Mouse (Mus musculus) midbrain, postnatal 0 days (tissue): ENCODE data around the gene Doc2a. TPM values are rescaled to one million over a fixed set of nuclear protein-coding genes. Genes with fewer than 3 reads are reported as not detected.

Source experiments
- ATAC-seq: fragments of 200-750 bp; cut with Nextera tagmentation; 2 replicates; pipeline ENCODE4 v1.8.0; 2017; ENCODE audit warnings: moderate number of reproducible peaks, mild to moderate bottlenecking, moderate TSS enrichment, moderate library complexity; ENCODE audit not compliant: low FRiP score
- DNase-seq: peaks from one replicate; pipeline ENCODE4 v3.0.0-alpha.2; 2015; ENCODE audit warnings: low spot score
- H3K27ac ChIP-seq: fragments of 300-500 bp; sonication (generic); 2 replicates; pipeline ENCODE4 v1.5.1; 2014; ENCODE audit warnings: low read depth, mild to moderate bottlenecking, low read length, mixed read lengths
- H3K27me3 ChIP-seq: fragments of 300-500 bp; sonication (generic); 2 replicates; pipeline ENCODE4 v1.6.1; 2014; ENCODE audit warnings: low read length, control low read depth, mixed read lengths; ENCODE audit not compliant: insufficient read depth
- H3K36me3 ChIP-seq: fragments of 300-500 bp; sonication (generic); 2 replicates; pipeline ENCODE4 v1.6.1; 2014; ENCODE audit warnings: low read length, control low read depth, mixed read lengths; ENCODE audit not compliant: insufficient read depth
- H3K4me1 ChIP-seq: fragments of 300-500 bp; sonication (generic); 2 replicates; pipeline ENCODE4 v1.6.1; 2014; ENCODE audit warnings: mild to moderate bottlenecking, control low read depth, antibody characterized with exemption, low read length, mixed read lengths; ENCODE audit not compliant: insufficient read depth
- H3K4me2 ChIP-seq: fragments of 300-500 bp; sonication (generic); 2 replicates; pipeline ENCODE4 v1.6.1; 2014; ENCODE audit warnings: low read depth, mild to moderate bottlenecking, low read length, mixed read lengths; ENCODE audit not compliant: poor library complexity, severe bottlenecking
- H3K4me3 ChIP-seq: fragments of 300-500 bp; sonication (generic); 2 replicates; pipeline ENCODE4 v1.5.1; 2014; ENCODE audit warnings: low read depth, mild to moderate bottlenecking, low read length, moderate library complexity
- H3K9ac ChIP-seq: fragments of 300-500 bp; sonication (generic); replicated peaks from 2 replicates; pipeline ENCODE4 v1.6.1; 2014; ENCODE audit warnings: mild to moderate bottlenecking, low read length, moderate library complexity, mixed read lengths; ENCODE audit not compliant: poor library complexity, severe bottlenecking
- H3K9me3 ChIP-seq: fragments of 300-500 bp; sonication (generic); 2 replicates; pipeline ENCODE4 v1.6.1; 2016; ENCODE audit warnings: low read length, control low read depth
- CTCF ChIP-seq: IDR thresholded peaks from 2 replicates; pipeline ENCODE4 v1.5.1; 2016; ENCODE audit warnings: antibody characterized with exemption, mild to moderate bottlenecking
- WGBS: fragments of 180-500 bp; shearing (Covaris S2); extraction: QIAGEN DNeasy Blood & Tissue Kit; methylation state at CpG from one replicate; pipeline ENCODE4 v1.1.7; 2014; 5-methylcytosine and 5-hydroxymethylcytosine counted together
- polyA plus RNA-seq: library from polyadenylated mRNA; unstranded; fragments of >200 nt; fragmentation: Nextera tagmentation; extraction: Ambion mirVana; gene quantifications from 2 replicates; pipeline ENCODE4 v1.2.1, GENCODE M21; 2015
- total RNA-seq: library from RNA; depleted of rRNA; stranded (reverse); fragments of >200 nt; gene quantifications from 2 replicates; pipeline ENCODE4 v1.2.3, GENCODE M21; 2014

The Doc2a gene
- total and polyA plus RNA-seq, 2 experiments from 2014 or later: 36.3 to 64.1 TPM

DNA sequence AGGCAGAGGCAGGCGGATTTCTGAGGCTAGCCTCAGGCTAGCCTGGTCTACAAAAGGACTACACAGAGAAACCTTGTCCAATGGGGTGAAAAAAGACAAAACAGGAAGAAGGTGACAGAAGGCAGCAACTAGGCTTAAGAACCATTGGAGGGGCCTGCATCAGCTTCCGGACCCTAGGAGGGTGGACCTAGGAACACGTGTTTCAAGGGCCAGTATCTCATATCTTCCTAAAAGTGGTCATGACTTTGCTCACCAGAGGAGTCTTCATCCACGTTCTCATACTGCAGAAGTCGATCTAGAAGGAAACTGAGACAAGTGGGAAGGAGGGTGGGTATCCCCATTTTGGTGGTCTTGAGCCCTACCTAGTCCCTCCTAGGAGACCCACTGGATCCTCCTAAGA is 13.8 kb downstream of the Doc2a start:
- peak overlapping the region; percentile 65 for H3K9ac ChIP-seq
- 71% methylated on average over 5 of the region's 5 CpGs for whole genome bisulfite sequencing
- H3K27me3 ChIP-seq: no peaks in the 10 kb centered on the region
- peaks cover 37% of the 10 kb centered on the region for H3K36me3 ChIP-seq
- no peak overlapping the region for H3K27ac ChIP-seq
- no peak for ATAC-seq
- H3K4me3 ChIP-seq: peak overlapping the region; percentile 52
- H3K4me1 ChIP-seq: peaks cover 10% of the 10 kb centered on the region; the same call in 1 of the 2 replicates
- no peak for TF ChIP-seq CTCF
- H3K9me3 ChIP-seq: no peaks in the 10 kb centered on the region
- DNase-seq: no peak
- H3K4me2 ChIP-seq: peak overlapping the region; percentile 75

GRCm38 (mm10) chr7:126861429-126862130 is 14.4 kb downstream of the Doc2a start, which contains the start of gene Hirip3:
TSS of gene Hirip3 (plus strand) at chr7:126861972.
- peak within 1 kb of the TSS; percentile 75 for H3K4me2 ChIP-seq
- H3K27ac ChIP-seq: peak within 1 kb of the TSS; percentile 77
- H3K27me3 ChIP-seq: no peaks in the 10 kb centered on the region
- peak within 1 kb of the TSS; percentile 65 for H3K9ac ChIP-seq
- peaks cover 10% of the 10 kb centered on the region; the same call in 1 of the 2 replicates for H3K4me1 ChIP-seq
- TF ChIP-seq CTCF: peak; percentile 16; the same call in 1 of the 2 replicates
- WGBS: 3% methylated on average over 42 of the region's 42 CpGs
- ATAC-seq (peak; percentile 87), DNase-seq (peak; percentile 96)
- no peaks in the 10 kb centered on the region for H3K9me3 ChIP-seq
- peaks cover 38% of the 10 kb centered on the region for H3K36me3 ChIP-seq
- H3K4me3 ChIP-seq: peak within 1 kb of the TSS; percentile 52

DNA sequence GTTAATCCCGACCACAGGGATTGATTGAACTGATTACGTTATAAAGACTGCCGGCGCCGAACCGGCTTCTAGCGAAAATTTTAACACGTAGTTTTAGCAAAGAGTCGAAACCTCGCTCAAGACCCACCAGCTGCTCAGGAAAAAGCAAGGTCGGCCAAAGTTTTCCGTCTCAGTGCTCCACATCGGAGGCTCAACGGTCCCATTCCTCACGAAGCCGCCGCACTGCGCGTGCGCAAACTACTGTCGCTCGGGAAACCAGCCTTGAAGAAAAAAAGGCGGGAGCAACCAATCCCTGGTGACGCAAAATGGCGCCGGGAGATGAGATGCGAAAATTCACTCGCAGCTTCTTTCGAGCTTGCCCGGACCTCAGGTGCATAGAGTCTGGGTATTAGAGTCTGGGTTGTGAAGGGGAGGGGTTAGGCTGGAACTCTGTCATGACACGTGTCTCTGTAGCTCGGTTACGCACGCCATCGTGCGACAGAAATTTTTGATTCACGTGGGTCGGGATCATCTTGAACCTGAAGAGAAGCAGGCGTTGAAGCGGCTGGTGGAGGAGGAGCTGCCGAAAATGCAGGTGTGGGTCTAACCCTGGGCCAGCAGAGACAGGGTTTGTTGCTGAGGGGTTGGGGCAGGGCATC is 15.1 kb downstream of the Doc2a start, which contains the start of gene Ino80e:
Ino80e (minus strand) TSS at position 231 of the 638 bp plus-strand sequence.
- peak within 1 kb of the TSS; percentile 75 for H3K4me2 ChIP-seq
- TF ChIP-seq CTCF: peak; percentile 27; the same call in 1 of the 2 replicates
- peaks cover 38% of the 10 kb centered on the region for H3K36me3 ChIP-seq

DNA sequence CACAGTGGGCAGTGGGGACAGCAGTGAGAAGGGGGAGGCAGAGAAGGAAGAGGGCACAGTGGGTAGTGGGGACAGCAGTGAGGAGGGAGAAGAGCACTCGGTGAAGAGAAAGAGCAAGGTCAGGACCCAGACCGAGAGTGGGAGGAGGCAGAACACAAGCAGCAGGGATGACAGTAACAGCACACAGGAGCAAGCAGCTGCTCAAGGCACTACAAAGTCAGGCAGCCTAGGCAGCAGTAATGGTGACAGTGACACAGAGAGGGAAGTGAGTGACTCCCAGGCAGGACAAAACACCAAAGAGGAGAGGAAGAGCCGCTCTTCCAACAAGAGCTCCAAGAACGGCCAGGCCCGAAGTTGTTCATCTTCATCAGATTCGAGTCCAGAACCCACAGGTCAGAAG is 16.6 kb downstream of the Doc2a start:
- no peak for ATAC-seq
- DNase-seq: no peak
- H3K4me1 ChIP-seq: peaks cover 10% of the 10 kb centered on the region; the same call in 1 of the 2 replicates
- H3K27me3 ChIP-seq: no peaks in the 10 kb centered on the region
- WGBS: 67% methylated on average over 6 of the region's 6 CpGs
- H3K9me3 ChIP-seq: no peaks in the 10 kb centered on the region
- peak overlapping the region; percentile 60; the same call in 1 of the 2 replicates for H3K9ac ChIP-seq
- no peak for TF ChIP-seq CTCF
- peaks cover 48% of the 10 kb centered on the region for H3K36me3 ChIP-seq
- H3K4me2 ChIP-seq: peak overlapping the region; percentile 75
- no peak overlapping the region for H3K4me3 ChIP-seq
- H3K27ac ChIP-seq: 0 out of 2 replicates have a peak overlapping the region, but pooled peaks have one; percentile 77

More for the DNA sequence above, 15.1 kb downstream of the Doc2a start, which contains the start of gene Ino80e:
- ATAC-seq (peak; percentile 85), DNase-seq (peak; percentile 99)
- Histone ChIP-seq H3K9ac (peak within 1 kb of the TSS; percentile 65), H3K27ac (peak within 1 kb of the TSS; percentile 77), H3K4me1 (peaks cover 10% of the 10 kb centered on the region; the same call in 1 of the 2 replicates), H3K9me3 (no peaks in the 10 kb centered on the region), H3K27me3 (no peaks in the 10 kb centered on the region), H3K4me3 (peak within 1 kb of the TSS; percentile 52)
- under 1% methylated on average over 41 of the region's 41 CpGs for WGBS

DNA sequence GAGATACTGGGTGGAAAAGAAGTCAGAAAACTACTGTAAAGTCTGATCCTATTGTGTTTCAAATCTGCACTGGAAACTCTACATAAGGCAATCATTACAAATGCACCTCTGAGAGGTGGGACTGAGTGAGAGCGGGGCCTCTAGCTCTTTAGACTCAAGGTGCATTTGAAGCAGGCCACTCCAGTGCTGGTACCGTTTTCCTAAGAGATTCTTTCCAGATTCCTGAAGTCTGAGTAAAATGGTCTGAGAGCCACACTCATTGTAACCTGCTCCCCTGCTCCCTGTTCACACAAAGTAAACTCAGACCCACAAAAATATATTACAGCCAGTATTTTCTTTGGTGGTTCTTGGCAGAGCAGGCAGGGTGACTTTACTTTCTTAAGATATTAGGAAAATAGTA is 20.3 kb downstream of the Doc2a start:
- 95% methylated on average over 2 of the region's 2 CpGs for WGBS
- peaks cover 7% of the 10 kb centered on the region; the same call in 1 of the 2 replicates for H3K4me1 ChIP-seq
- H3K9me3 ChIP-seq: no peaks in the 10 kb centered on the region
- H3K4me2 ChIP-seq: no peak overlapping the region
- no peak overlapping the region for H3K9ac ChIP-seq
- no peak for DNase-seq
- H3K27me3 ChIP-seq: no peaks in the 10 kb centered on the region
- TF ChIP-seq CTCF: no peak
- no peak for ATAC-seq
- no peak overlapping the region for H3K27ac ChIP-seq
- peaks cover 82% of the 10 kb centered on the region for H3K36me3 ChIP-seq
- no peak overlapping the region for H3K4me3 ChIP-seq
